Mouse (Mus musculus) pancreas, adult 10 weeks (tissue): Measurements from ENCODE around the gene Ccdc121. TPM values are rescaled to one million over a fixed set of nuclear protein-coding genes. Genes with fewer than 3 reads are reported as not detected.

Source experiments
- polyA plus RNA-seq: library from polyadenylated mRNA; stranded (reverse); fragments of 350-450 nt; fragmentation: Illumina TruSeq; extraction: RNeasy Lipid Tissue Mini Kit (QIAGEN cat#74804); gene quantifications from one replicate; pipeline ENCODE4 v1.2.3, GENCODE M21; 2015; ENCODE audit warnings: low read depth, low replicate concordance; ENCODE audit not compliant: insufficient read depth

The Ccdc121 gene
- not detected for polyA plus RNA-seq

DNA sequence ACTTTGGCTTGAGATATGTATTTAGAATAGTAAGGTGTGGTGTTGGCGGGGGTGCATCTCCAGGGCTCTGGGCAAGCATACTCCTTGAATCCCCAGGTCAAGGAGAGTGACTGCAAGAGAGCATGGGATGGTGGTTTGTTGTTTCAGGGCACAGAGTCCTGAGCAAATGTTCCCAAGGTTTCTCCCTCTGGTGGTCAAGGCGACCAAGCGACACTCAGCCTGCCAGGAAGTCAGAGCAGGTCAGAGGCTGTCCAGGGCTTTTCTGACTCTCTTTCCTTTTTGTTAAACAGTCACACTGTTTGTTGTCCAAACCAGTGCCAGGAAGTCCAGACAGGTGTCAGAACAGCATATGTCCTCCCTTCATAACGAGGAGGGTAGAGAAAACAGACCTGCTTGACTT is at the start of gene Ccdc121:
Gene Ccdc121, minus strand, starts transcription at position 145 of the 400 bp plus-strand sequence.

Other genes with a start within 250 kb of the Ccdc121 start
- gene Cnih3, start 158.8 kb downstream of the Ccdc121 start, polyA plus RNA-seq, result not detected
- gene Dnah14, start 65.1 kb upstream of the Ccdc121 start, polyA plus RNA-seq, result not detected